Mouse (Mus musculus): ENCODE measurements at regions not wholly inside any gene's neighbourhood (a gene's known extent, or its start where the extent isn't known, plus 50 kb on each side); places are given as distances from the start of the nearest gene placed in this dataset.

- DNase-seq (ENCODE audit: low read depth, low spot score): peak; percentile 2
These were observed 126.3 kb downstream of the Nr4a2 start for GRCm38 (mm10) chr2:56997500-56997899.

GRCm38 (mm10) chr2:56992851-56993250 is 131.0 kb downstream of the Nr4a2 start:
- DNase-seq (ENCODE audit: low read depth, low spot score): no peak

GRCm38 (mm10) chr2:56991821-56992220 is 132.0 kb downstream of the Nr4a2 start:
- DNase-seq (ENCODE audit: low read depth, low spot score): no peak

GRCm38 (mm10) chr2:56990768-56991167 is 133.0 kb downstream of the Nr4a2 start:
- DNase-seq (ENCODE audit: low read depth, low spot score): no peak

GRCm38 (mm10) chr2:56983167-56983566 is 140.6 kb downstream of the Nr4a2 start:
- no peak for DNase-seq (ENCODE audit: low read depth, low spot score)

GRCm38 (mm10) chr2:56980601-56981000 is 143.2 kb downstream of the Nr4a2 start:
- no peak for DNase-seq (ENCODE audit: low read depth, low spot score)

- no peak for DNase-seq (ENCODE audit: low read depth, low spot score)
These were observed 148.1 kb downstream of the Nr4a2 start for GRCm38 (mm10) chr2:56975680-56976079.

GRCm38 (mm10) chr2:56963937-56964695 is 159.7 kb downstream of the Nr4a2 start:
- peak; percentile 12 for DNase-seq (ENCODE audit: low read depth, low spot score)

- DNase-seq (ENCODE audit: low read depth, low spot score): no peak
These were observed 164.1 kb downstream of the Nr4a2 start for GRCm38 (mm10) chr2:56959695-56960094.

- no peak for DNase-seq (ENCODE audit: low read depth, low spot score)
These were observed 170.5 kb downstream of the Nr4a2 start for GRCm38 (mm10) chr2:56953337-56953736.

GRCm38 (mm10) chr2:56912531-56912930 is 211.3 kb downstream of the Nr4a2 start:
- no peak for DNase-seq (ENCODE audit: low read depth, low spot score)

- no peak for DNase-seq (ENCODE audit: low read depth, low spot score)
These were observed 214.5 kb downstream of the Nr4a2 start for GRCm38 (mm10) chr2:56909096-56909865.

GRCm38 (mm10) chr2:56885181-56885580 is 238.6 kb downstream of the Nr4a2 start:
- DNase-seq (ENCODE audit: low read depth, low spot score): no peak

GRCm38 (mm10) chr2:56860776-56861175 is 263.0 kb downstream of the Nr4a2 start:
- DNase-seq (ENCODE audit: low read depth, low spot score): peak; percentile 4

- no peak for DNase-seq (ENCODE audit: low read depth, low spot score)
These were observed 303.3 kb downstream of the Nr4a2 start for GRCm38 (mm10) chr2:56820551-56820950.

- no peak for DNase-seq (ENCODE audit: low read depth, low spot score)
These were observed 339.0 kb downstream of the Nr4a2 start for GRCm38 (mm10) chr2:56784808-56785207.
